Mouse (Mus musculus): ENCODE results near the gene Zfp867.

DNA sequence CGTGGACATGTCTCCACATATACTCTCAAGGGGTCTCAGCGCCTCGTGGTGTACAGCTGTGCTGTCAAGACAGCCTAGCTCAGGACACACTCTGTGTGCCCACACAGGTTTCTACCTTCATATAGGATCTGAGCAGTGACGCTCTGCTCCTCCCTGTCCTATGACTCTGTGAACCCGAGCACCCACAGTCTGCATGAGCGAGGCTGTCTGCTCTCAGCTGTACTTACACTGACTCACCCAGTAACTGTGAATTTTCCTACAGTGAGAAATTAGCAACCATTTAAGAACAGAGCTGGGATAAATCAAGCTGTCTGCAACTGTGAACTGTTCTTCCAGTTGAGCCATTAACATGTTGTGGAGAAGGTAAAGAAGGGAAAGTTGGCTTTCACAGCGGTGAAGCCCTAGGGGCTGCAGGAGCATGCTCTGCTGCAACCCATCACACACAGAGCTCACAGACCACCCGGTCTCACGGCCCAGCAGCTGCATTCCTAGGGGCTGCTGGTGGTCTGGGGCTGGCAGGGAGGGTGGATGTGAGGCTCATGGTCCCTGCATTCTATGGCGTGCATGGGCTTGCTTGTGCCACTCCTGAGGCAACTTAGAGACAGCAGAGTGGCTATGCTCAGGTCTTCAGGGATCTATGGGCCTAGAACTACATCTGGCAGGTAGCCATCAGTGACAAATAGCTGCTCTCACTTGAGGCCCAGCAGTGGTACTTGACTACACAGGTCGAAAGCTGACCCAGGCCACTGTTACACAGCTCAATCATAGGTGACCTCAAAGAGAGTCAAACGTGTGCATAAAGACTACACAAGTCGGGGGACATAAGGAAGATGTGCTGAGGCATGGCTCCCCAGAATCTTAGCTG is 59.0 kb downstream of the Zfp867 start:
- TF ChIP-seq CTCF (IDR thresholded peaks at IDR 0.05; ENCODE audit: low read depth, low read length): no peak
- no peak for TF ChIP-seq POLR2A (IDR thresholded peaks at IDR 0.05; ENCODE audit: extremely low read depth, insufficient read depth, low read length)

Measured in liver, adult 2 months (tissue).